Mouse (Mus musculus) frontal cortex, postnatal 10 days (tissue): Measurements from ENCODE around the gene Prrx1.

Experiments used
- DNase-seq, 2 experiments: peaks; one replicate each; pipeline ENCODE4 v3.0.0; 2022; ENCODE audit warnings: low spot score in 2 of 2, mixed read lengths in 1 of 2

Prrx1 gene

DNA sequence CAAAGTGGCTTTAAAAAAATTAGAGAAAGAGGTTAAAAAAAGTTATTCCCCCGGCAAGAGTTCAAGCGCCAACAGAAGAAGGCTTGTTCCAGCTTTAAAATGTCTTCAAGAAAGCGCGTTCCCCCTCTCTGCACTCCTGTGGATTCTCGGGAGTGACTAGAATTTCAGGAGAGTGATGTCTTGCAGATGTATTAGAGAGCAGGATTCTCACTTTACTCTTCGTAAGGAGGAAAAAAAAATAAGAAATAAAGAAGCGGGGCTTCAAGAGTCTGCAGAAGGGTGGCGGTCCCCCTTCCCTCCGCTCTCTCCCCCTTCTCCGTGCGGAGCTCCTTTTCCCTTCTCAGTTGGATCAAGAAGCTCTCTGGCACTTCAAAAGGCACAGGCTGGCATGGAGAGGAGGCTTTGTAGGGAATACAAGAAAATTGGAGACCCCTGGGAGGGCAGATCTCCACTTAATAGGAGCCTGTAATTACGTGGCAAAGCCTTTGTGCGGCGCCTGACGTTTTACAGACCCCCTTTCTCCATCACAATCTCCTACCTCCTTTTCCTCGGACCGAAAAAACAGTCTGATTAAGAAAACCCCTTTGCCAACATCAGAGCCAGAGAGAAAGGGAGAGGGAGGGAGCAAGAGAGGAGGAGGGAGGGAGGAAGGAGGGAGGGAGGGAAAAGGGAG, at the start of gene Prrx1:
Gene Prrx1, minus strand, starts transcription at position 610 of the 673 bp plus-strand sequence.
- peak in 1 of 2 experiments; percentile 22 for DNase-seq

DNA sequence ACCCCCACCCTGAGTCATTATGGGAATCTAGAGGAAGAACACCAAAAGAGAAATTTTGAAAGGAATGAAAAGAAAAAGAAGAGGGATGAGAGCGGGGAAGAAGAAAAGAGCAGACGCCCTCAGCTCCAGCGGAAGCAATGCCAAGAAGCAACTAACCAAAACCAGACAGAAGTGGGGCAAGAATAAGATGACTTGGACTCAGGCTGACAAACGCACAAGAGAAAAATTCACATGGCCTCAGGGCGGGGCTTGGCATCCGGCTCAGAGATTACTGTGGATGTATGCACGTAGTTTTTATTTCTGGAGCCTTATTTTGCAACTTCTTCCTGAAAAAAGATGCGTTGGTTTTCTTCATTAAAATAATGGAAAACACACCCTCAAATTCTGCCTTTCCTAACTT, 48.7 kb upstream of the Prrx1 start:
- DNase-seq: no peak

DNA sequence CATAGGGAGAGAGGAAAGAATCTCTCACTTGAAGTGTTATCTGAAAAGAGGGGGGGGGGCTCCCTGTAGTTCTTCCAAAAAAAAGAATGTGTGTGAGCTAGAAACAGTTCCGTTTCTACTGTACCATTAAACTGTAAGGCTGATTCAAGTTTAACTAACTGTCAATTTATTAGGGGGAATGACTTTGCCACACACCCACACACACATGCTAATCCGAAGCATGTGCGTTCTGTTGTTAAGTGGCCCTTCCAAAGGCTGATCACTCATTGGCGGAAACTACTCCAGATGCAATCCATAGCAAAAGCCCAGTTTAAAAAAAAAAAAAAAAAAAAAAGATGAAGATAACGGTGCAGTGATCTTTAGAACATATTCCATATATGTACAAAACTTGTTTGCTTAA, 47.9 kb upstream of the Prrx1 start:
- DNase-seq: no peak

DNA sequence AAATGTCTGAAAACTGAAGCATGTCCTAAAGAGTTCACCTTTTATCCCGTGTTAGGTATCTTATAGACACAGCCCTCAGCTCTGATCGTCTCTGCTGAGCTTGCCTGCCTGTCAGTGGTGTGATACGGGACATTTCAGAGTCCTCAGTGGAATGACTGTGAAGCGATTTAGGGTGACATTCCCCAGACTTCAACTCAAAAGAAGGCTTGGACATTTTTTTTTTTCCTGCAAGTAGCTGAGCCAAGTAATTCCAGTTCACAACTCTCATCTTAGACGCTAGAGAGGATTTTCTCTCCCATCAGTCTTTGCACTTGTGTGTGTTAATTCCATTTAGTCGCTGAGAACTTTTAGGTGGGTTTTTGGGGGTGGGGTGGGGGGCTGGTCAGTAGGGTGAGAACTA, 47.3 kb upstream of the Prrx1 start:
- no peak for DNase-seq

DNA sequence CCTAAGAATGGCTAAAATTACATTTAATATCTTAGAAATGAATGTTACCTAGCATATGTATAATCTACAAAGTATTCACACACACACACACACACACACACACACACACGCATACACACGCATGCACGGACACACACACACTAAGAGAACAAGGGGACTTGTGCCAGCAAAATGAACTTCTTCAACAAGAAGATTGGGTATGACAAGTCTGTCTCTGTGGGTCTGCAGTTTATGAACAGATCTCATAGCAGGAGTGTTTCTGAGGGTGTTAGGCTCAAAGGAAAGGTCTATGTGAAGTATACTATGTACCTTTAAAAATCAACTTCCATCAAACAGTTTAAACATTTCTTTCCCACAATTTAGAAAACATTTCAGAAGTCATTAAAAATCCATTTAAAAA, 46.0 kb upstream of the Prrx1 start:
- no peak for DNase-seq

DNA sequence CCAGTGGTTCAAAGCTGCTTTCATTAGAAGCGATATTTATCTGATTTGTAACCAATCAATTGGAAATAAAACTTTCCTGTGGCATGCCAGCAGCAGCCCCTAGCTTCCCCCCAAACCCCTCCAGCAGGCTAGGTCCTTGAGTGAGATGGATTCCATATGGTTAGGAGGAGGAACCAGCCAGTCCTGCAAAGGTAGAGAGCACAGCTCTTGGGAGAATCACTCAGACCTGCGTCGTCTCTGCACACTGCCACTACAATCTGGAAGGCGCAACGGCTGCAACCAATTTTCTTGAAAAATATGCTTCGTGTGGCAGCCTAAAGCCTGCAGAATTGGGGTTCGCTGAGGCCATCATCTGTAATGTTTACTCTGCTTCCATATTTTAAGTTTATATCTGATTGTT, 44.7 kb upstream of the Prrx1 start:
- no peak for DNase-seq

DNA sequence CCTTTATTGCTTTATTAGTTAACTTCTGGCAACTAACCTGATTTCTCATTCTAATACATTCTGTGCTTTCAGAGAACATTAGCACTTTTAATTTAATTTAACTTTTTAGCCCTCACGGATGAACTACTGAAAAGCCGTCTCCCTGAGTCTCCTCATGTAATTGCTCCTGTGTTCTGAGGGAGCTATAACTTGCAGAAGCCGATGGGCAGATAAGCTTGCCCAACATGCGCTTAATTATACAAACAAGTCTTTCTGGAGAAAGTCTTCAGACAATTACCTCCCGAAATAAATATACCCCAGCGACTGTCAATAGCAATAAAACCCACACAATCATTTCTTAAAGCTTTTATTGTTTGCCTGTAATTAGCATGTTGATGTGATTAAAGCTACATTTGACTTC, 44.2 kb upstream of the Prrx1 start:
- no peak for DNase-seq

DNA sequence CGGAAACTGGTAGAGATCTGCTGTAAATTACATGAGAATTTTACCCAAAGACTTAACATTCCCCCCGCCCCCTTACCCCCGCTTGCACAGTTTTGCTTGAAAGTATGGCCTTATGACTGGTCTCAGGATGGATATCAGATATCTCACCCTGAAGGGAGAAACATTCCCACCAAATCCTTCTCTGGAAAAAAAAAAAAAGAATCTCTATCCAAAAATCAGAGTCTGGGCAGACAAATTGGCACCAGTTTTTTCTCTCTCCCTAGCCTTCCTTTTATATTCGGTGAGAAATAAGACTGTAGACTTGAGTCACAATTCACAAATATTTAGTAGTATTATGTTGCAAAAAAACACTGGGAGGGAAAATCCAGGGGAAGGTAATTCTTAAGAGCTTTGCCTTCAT, 42.7 kb upstream of the Prrx1 start:
- no peak for DNase-seq

DNA sequence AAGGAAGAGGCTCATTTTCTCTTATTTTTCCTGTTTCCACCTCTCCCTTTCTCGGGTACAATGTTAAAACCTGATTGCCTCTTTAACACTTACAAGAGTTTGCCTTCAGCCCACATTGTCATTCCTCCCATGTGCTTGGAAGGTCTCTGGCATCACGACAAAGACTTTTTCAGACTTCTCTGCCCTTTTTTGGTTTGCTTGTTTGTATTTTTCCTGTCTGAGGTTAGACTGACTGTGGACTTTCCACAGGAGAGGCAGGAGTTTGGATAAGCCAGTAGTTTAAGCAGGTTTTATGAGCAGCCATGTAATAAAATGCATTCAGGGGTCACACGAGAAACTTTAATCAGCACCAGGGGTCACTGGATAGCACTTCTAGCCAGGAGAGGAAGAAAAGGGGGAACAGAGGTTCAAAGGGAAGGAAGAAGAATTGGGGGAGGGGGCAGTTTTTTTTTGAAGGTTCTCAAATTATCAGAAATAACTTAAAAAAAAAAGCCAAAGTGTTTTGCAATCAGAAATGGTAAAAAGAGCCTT, 42.2 kb upstream of the Prrx1 start:
- no peak for DNase-seq

DNA sequence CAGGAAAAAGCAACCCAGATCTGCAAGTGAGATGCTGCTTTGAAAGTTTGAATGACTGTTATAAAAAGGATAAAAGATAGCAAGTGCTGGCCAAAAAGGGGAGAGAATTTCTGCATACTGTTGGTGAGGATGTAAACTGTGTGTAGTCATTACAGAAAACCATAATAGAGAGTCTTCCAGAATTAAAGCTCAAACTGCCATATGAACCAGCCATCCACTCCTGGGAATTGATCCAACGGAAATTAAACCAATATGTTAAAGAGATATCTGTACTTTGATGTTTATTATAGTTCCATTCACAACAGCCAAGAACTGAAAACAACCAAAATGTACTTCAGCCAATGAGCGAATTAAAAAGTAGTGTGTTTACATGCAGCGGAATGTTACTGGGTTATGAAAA, 37.5 kb upstream of the Prrx1 start:
- no peak for DNase-seq

DNA sequence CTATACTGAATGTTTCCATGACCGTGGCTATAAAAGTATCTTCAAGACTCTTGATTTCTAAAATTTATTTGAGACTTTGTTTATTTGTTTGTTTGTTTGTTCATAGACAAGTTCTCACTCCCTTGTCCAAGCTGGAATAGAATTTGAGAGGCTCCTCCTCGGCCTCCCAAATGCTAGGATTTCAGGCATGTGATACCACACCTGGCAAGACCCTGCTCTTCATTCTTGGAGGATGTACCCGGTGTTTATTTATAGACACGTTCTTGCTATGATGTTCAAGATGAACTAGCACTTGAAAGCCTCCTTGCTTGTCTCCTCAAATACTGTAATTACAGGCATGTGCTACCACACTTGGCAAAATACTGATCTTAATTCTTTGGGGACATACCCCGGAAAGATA, 32.0 kb upstream of the Prrx1 start:
- DNase-seq: no peak

DNA sequence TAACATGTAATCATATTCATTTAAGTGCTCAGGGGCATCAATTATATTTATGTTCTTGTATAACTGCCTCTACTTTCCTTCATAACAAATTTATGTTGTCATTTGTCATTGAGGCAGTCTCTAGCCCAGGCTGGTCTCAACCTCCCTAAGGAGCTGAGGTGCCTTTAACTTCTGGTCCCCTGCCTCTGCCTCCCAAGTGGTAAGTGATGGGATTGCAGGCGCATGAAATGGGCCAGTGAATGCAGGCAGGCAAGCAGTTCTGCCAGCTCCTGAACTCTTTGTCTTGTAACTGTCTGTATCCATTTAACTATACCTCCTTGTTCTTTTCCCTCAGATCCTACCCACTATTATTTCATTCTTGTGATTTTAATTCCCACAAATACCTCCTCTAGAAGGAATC, 31.4 kb upstream of the Prrx1 start:
- DNase-seq: no peak

DNA sequence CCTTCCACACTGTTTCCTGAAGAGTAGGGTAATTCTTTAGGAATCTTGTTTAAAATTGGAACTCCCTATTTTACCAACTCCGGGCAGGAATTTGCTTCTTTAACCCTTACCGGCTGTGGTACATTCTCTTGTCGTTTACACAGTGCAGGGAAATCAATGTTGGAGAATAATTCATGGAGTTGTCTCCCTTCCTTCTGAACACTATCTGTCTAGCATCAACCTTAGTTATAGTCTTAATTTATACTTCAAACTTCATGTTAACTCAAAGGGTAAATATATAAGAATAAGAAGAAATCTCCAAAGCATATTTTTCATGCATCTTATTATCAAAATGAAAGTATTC, 25.7 kb upstream of the Prrx1 start:
- no peak for DNase-seq

DNA sequence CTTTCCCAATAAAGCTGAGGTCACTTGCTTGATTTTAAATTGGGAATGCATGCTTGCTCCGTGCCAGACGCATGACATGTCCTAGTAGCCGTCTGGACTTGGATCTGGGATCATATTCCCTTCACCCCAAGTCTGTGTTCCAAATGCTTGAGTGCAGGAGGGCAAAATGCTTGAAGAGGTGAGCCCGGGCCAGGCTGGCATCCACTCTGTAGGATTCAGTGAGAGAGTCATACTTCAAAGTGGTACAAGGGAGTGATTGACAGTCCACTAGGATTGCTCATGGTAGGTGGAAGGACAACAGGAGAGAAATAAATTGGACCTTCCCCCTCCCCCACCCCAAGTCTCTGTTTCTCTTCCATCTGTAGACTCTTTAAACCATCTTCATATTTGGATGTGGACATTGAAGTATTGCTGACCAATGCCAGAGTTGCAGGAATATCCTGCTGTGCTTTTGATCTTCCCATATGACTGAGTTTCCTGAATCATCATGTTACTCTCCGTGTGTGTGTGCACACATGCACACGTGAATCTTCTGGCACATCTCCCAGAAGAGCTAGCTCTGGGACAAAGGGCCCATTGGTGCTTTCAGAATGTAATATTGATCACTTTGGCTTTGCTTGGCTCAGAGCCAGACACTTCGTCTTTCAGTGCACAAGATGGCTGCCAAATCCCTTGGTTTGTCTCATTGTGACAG, 25.2 kb upstream of the Prrx1 start:
- peak; percentile 6 to 16 for DNase-seq

DNA sequence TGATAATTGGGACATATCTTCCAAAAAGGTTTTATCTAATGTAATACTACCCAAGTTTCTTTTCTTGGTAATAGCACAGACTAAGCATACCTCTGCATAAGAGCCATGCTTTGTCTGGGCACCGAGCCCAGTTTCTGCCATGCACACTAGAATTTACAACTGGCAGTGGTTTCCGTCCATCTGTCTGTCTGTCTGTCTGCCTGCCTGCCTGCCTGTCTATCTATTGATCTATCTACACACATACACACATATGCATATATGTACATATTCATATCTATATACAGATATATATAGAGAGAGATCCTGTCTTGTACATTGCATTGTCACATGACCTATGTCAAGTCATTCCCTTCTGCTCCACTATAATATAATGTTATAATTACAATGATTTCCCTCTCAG, 24.3 kb upstream of the Prrx1 start:
- DNase-seq: no peak

DNA sequence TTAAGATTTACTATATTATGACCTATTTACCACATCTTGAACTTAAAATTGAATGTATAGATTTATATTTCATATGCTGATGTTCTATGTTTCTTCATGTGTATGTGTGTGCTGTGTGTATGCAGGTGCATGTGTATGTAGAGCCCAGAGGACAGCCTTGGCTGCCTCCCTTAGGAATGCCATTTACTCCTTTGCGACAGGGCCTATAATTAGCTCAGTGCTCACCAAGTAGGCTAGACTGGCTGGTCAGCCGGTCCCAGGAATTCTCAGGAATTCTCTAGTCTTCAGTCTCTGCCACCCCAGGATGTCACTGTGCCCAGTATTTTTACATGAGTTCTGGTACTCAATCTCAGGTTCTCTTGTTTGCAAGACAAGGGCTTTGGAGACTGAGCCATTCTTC, 13.8 kb upstream of the Prrx1 start:
- no peak for DNase-seq

DNA sequence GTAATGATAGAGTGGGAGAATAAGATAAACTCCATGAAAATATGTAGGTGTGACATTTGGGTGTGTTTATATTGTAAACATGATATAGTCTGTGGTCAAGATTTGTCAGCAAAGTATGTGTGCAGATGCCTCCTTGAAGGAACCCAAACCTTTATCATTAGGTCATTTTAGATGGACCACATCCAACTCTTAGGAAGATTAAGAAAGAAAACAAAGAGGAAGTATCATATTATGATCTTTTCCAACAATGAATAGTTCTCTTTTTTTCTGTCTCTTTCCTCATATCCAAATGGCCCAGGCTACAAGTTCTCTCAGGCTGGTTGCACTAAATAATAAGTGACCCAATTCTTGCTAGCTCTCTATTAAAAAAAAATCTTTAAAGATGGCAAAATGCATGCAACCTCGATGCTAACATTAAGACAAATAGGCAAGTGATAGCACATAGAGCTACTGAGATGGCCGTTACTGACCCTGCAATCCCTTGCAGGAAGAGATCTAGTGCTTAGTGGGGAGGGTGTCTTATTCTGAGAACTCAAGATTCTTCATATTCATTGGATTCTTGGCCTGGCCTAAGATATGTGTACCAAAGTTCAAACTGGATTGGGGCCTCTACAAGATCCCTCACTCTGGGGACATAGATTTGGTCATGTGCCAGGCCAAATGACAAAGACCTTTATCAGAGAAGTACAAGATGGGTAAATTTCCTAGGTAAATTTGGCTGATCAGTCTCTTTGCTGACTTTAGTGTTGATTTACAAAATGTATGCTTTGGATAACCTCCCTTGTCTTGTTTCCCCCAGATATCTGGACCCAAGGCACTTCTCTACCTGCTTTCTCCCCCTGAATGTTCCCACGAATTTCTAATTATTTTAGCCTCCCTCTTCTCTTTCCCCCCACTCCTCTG, 6.4 kb upstream of the Prrx1 start:
- DNase-seq: no peak

DNA sequence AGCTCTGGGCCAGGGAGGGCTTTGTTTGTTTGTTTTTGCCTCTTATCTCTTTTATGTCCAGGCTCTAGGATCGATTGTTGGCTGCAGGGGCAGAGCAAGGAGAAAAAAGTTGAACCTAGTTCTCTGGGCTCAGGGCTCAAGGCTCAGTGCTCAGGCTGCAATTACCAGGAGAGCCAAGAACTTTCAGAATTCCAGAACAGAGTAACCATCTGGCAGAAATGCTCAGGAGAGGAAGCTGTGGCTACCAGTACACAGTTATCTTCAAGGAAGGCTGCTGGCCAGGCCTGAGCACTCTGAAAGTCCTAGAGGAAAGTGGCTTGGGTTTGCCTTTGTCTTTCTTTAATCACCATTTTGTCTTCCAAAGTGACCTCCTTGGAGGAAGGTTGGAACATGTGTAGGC, 3.4 kb upstream of the Prrx1 start:
- DNase-seq: no peak

DNA sequence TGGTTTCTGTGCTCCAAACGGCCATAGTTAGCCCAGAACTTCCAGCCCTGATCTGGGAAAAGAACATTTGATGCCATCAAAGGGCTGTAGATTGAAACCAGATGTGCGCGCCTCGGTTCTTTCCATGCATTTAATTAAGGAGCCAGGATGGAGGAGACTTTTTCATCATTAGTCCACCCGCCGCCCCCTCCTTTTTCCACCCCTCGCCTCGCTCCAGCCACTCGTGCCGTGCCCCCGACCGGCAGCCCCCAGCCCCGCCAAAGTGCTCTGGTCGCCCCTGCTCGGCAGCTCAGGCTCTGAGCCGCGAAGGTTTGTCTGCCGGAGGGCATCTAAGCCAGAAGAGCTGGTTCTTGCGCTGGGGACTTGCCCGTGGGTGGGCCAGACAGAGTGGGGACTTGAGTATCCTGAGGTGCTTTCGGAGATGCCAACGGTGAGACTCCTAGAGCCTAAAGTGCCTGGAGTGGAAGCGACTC, 1.4 kb upstream of the Prrx1 start:
- no peak for DNase-seq

DNA sequence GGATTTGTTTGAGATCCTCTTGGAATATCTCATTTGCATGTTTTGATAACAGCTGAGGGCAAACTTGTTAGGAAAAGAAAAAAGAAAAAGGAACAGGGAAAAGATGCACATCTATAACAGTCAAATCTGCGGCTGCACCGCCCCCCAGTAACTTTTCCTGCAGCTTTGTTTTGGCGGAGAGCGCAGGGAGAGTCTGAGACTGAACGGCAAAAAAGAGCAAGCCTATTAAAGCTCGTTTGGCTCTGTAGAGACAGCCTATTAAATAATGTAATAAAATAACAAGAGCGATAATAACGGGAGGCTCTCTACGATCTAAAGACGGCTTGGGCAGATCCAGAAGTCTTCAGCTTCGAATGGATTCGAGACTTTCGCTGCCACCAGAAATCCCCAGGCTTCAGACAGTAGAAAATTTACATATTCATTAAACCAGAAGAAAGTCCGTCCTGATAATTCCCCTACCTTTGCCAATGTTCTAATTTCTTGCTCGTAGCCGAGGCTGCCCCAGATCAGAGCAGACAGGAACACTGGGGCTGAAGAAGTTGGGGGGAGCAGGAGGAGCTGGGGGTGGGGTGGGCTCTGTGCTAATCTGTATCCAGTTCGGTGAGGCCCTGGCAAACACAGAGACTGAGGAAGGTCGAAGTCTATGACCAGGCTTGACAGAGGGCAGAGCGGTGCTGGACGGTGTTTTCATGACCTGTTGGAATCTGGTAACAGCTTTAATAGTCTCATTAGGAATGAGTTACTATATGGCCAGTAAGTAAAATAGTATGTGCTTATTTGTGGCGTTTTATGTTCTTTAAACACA, 613 bp upstream of the Prrx1 start:
- no peak for DNase-seq
